In the genomic region with DNA sequence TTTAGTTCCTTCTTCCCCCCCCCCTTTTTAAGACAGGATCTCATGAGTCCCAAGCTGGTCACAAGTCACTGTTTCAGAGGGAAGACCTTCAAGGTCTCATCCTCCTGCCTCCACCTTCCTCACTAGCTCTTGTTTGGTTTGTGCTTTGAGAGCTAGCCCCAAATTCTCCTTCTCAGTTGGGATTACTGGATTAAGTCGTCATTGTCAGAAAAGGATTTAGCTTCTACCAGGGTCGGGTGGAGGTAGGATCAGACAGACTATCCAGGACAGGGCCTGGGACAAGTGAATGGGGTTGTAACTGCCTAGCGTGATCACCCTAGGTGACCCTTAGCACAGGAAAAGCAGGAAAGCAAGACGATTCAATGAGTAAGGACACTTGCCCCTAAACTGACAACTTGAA, we compare ENCODE assay signal across 10 mouse cellular contexts. TPM values are rescaled to one million over a fixed set of nuclear protein-coding genes. Genes with fewer than 3 reads are reported as not detected.
A peak's percentile ranks its signal among the peaks of the same experiment; 100 is the strongest.
DNase-seq lines count a peak whose midpoint lies in the region; ATAC-seq and TF ChIP-seq lines count a peak whose summit lies in the region.
"Had no signal": no experiment of that assay in that cellular context is flagged by ENCODE, and none has a peak within 500 bp of the region (broad histone marks: within the 10 kb centered on the region; RNA-seq: fewer than 3 reads in every experiment).

No protein-coding gene starts in this region.

- H3K4me3 ChIP-seq in heart, embryonic 15.5 days, result peak overlapping the region; percentile 92
- H3K4me3 ChIP-seq in bone marrow, adult 2 months (replicated peaks; ENCODE audit: control insufficient read depth, low read depth, low read length), result peak overlapping the region; percentile 24
- H3K4me3 ChIP-seq in hindbrain, embryonic 13.5 days, result peak overlapping the region; percentile 92; the same call in 1 of the 2 replicates
- peak overlapping the region; percentile 78; the same call in 1 of the 2 replicates for H3K4me3 ChIP-seq in midbrain, embryonic 11.5 days (ENCODE audit: low read depth, low read length)

- no peak for TF ChIP-seq CTCF in bone marrow, adult 2 months (IDR thresholded peaks at IDR 0.05; ENCODE audit: control insufficient read depth, insufficient read depth, low read length)

- intact Hi-C loops in heart, postnatal 14 days (cut with DNase I), result loop anchor here (2.0 to 5.0 kb wide), 2 partner anchors 18 to 87 kb away; no protein-coding TSS in a partner anchor

- H3K4me1 ChIP-seq in heart, embryonic 15.5 days (replicated peaks), result peaks cover 15% of the 10 kb centered on the region
- H3K4me1 ChIP-seq in bone marrow, adult 2 months (ENCODE audit: control insufficient read depth, insufficient read depth, low read length), result peaks cover 3% of the 10 kb centered on the region; the same call in 1 of the 2 replicates
- peaks cover 32% of the 10 kb centered on the region for H3K4me1 ChIP-seq in hindbrain, embryonic 13.5 days (replicated peaks)
- peaks cover 14% of the 10 kb centered on the region; the same call in 1 of the 2 replicates for H3K4me1 ChIP-seq in midbrain, embryonic 11.5 days (ENCODE audit: control insufficient read depth, insufficient read depth, low read length)

- no peak for ATAC-seq in heart, embryonic 15.5 days (replicated peaks; ENCODE audit: insufficient number of reproducible peaks, insufficient read depth, low FRiP score, low read depth)
- ATAC-seq in hindbrain, embryonic 13.5 days (ENCODE audit: low FRiP score), result no peak
- ATAC-seq in midbrain, embryonic 11.5 days (ENCODE audit: low FRiP score), result no peak

- H3K9ac ChIP-seq in heart, embryonic 15.5 days, result no peak overlapping the region
- peak overlapping the region; percentile 90 for H3K9ac ChIP-seq in hindbrain, embryonic 13.5 days
- H3K9ac ChIP-seq in midbrain, embryonic 11.5 days (ENCODE audit: low read length), result no peak overlapping the region

- H3K27ac ChIP-seq in heart, embryonic 15.5 days, result no peak overlapping the region
- no peak overlapping the region for H3K27ac ChIP-seq in bone marrow, adult 2 months (ENCODE audit: control insufficient read depth, insufficient read depth, low read depth, low read length, poor library complexity)
- no peak overlapping the region for H3K27ac ChIP-seq in hindbrain, embryonic 13.5 days
- H3K27ac ChIP-seq in midbrain, embryonic 11.5 days (ENCODE audit: low read depth, low read length), result no peak overlapping the region

- no peak for TF ChIP-seq POLR2A in bone marrow, adult 2 months (IDR thresholded peaks at IDR 0.05; ENCODE audit: borderline replicate concordance, control insufficient read depth, low read depth, low read length)

- no peak for DNase-seq in heart, postnatal 14 days
- no peak for DNase-seq in midbrain, embryonic 11.5 days (ENCODE audit: low spot score, missing footprints)
- DNase-seq in urinary bladder, adult 18-20 months (ENCODE audit: low spot score in 2 of 2), result no peak
- DNase-seq in right cerebral cortex, adult 18-20 months, result no peak
- no peak for DNase-seq in frontal cortex, postnatal 10 days (ENCODE audit: low spot score in 2 of 2)
- DNase-seq: cerebellum, postnatal 36 days; kidney, postnatal 4 days had no signal

- no peaks in the 10 kb centered on the region for H3K27me3 ChIP-seq in heart, embryonic 15.5 days
- H3K27me3 ChIP-seq in hindbrain, embryonic 13.5 days, result no peaks in the 10 kb centered on the region
- H3K27me3 ChIP-seq in midbrain, embryonic 11.5 days (ENCODE audit: control insufficient read depth, insufficient read depth, low read length), result no peaks in the 10 kb centered on the region

- H3K36me3 ChIP-seq in heart, embryonic 15.5 days, result peaks cover 6% of the 10 kb centered on the region; the same call in 1 of the 2 replicates
- peaks cover 16% of the 10 kb centered on the region; the same call in 1 of the 2 replicates for H3K36me3 ChIP-seq in hindbrain, embryonic 13.5 days
- H3K36me3 ChIP-seq in midbrain, embryonic 11.5 days (ENCODE audit: control insufficient read depth, insufficient read depth, low read length), result no peaks in the 10 kb centered on the region; the same call in 1 of the 2 replicates

- H3K4me2 ChIP-seq in heart, embryonic 15.5 days, result peak overlapping the region; percentile 78
- peak overlapping the region; percentile 80 for H3K4me2 ChIP-seq in hindbrain, embryonic 13.5 days
- peak overlapping the region; percentile 88; the same call in 1 of the 2 replicates for H3K4me2 ChIP-seq in midbrain, embryonic 11.5 days

- WGBS in heart, embryonic 15.5 days, result 56% methylated on average over 4 of the region's 4 CpGs
- WGBS in bone marrow, adult 2 months, result 51% methylated on average over 4 of the region's 4 CpGs
- WGBS in hindbrain, embryonic 13.5 days, result 75% methylated on average over 4 of the region's 4 CpGs
- WGBS in midbrain, embryonic 11.5 days, result 22% methylated on average over 4 of the region's 4 CpGs

- no peaks in the 10 kb centered on the region for H3K9me3 ChIP-seq in heart, embryonic 15.5 days (replicated peaks)
- H3K9me3 ChIP-seq in hindbrain, embryonic 13.5 days, result no peaks in the 10 kb centered on the region
- no peaks in the 10 kb centered on the region for H3K9me3 ChIP-seq in midbrain, embryonic 11.5 days (ENCODE audit: control insufficient read depth, low read length)

RNA-seq across cellular contexts. Expression of a gene that starts 1.7 kb away (rescaled TPM):
- 10.9 and 13.1 TPM in 2 replicates for polyA plus RNA-seq in heart, embryonic 15.5 days (2015; fragmentation: Nextera tagmentation; extraction: Ambion mirVana)
- 10 to 100 TPM; 17.6 to 20.5 TPM for total RNA-seq in heart, postnatal 14 days (2021)
- polyA plus RNA-seq in bone marrow, adult 2 months (2011; ENCODE audit: insufficient read depth, insufficient read length, low replicate concordance, missing spikeins), result 4.9 and 9.5 TPM in 2 replicates
- polyA plus RNA-seq in hindbrain, embryonic 13.5 days (2015; fragmentation: Nextera tagmentation; extraction: Ambion mirVana), result 12.3 and 12.4 TPM in 2 replicates
- 26.2 and 27.4 TPM in 2 replicates for polyA plus RNA-seq in midbrain, embryonic 11.5 days (2014; fragmentation: Nextera tagmentation; extraction: Ambion mirVana)

RNA-seq across cellular contexts. Expression of a gene that starts 19.9 kb away (rescaled TPM):
- 124 and 156 TPM in 2 replicates for polyA plus RNA-seq in heart, embryonic 15.5 days (2015; fragmentation: Nextera tagmentation; extraction: Ambion mirVana)
- total RNA-seq in heart, postnatal 14 days (2021), result 10 to 100 TPM; 50.8 to 65.3 TPM
- polyA plus RNA-seq in bone marrow, adult 2 months (2011; ENCODE audit: insufficient read depth, insufficient read length, low replicate concordance, missing spikeins), result 24.1 and 52.1 TPM in 2 replicates
- polyA plus RNA-seq in hindbrain, embryonic 13.5 days (2015; fragmentation: Nextera tagmentation; extraction: Ambion mirVana), result 109 and 122 TPM in 2 replicates
- 126 and 133 TPM in 2 replicates for polyA plus RNA-seq in midbrain, embryonic 11.5 days (2014; fragmentation: Nextera tagmentation; extraction: Ambion mirVana)

RNA-seq across cellular contexts. Expression of a gene that starts 29.2 kb away (rescaled TPM):
- not detected in 2 replicates for polyA plus RNA-seq in heart, embryonic 15.5 days (2015; fragmentation: Nextera tagmentation; extraction: Ambion mirVana)
- not detected for total RNA-seq in heart, postnatal 14 days (2021)
- 2.1 TPM in 1 of 2 replicates, not detected in the other for polyA plus RNA-seq in bone marrow, adult 2 months (2011; ENCODE audit: insufficient read depth, insufficient read length, low replicate concordance, missing spikeins)
- not detected in 2 replicates for polyA plus RNA-seq in hindbrain, embryonic 13.5 days (2015; fragmentation: Nextera tagmentation; extraction: Ambion mirVana)
- not detected in 2 replicates for polyA plus RNA-seq in midbrain, embryonic 11.5 days (2014; fragmentation: Nextera tagmentation; extraction: Ambion mirVana)

Comparison
In these comparisons a context has a peak if more than half of its experiments do, and no peak if none do; other contexts are left out.
1. H3K4me3 ChIP-seq: peak in every context shown above with its lines; median percentile 92 in heart, embryonic 15.5 days; 92 in hindbrain, embryonic 13.5 days; 78 in midbrain, embryonic 11.5 days; 24 in bone marrow, adult 2 months.